Mouse (Mus musculus) spleen, embryonic (tissue): Measurements from ENCODE around the gene Igdcc4.
"Not testable (repeated sequence)": the region's sequence is repeated elsewhere in the genome, so short reads cannot be mapped to it uniquely, and the experiment has no call there.

Experiments used
- CTCF ChIA-PET: fragments of 350-600 bp; sonication (Branson Sonifier 250); formaldehyde crosslinking; loops from one replicate; lab custom pipeline; 2022; lab: Charles Lee

The Igdcc4 gene

DNA sequence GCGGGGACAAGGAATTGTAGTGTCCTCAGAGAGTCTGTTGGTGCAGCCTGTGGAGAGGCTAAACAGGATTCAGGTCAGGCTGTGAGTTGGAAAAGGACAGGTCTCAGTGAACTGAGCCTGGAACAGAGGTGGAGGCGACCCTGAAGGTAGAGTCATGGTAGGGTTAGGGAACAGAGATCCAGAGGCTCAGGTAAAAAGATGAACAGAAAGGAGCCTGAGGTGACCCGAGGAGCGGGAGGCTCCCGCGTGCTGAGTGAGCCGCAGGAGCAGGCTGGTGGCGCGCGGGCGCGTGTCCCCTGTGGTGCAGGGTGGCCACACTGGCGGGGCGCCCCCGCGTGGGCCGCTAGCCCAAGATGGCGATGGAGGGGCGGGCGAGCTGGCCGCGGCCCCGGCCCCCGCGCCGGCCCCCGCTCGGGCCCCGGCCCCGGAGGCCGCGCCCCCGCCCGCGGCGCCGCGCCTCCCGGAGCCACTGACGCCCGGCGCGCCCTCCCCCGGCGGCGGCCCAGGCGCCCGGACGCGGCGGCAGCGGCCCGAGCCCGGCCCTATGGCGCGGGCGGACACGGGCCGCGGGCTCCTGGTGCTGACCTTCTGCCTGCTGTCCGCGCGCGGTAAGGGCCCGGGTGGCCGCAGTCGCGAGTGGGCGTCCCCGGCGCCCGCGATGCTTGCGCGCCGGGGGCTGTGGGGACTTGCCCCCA, at the start of gene Igdcc4:
TSS of gene Igdcc4 (plus strand) at position 496 of the 695 bp plus-strand sequence.
- CTCF ChIA-PET = no interaction called here

DNA sequence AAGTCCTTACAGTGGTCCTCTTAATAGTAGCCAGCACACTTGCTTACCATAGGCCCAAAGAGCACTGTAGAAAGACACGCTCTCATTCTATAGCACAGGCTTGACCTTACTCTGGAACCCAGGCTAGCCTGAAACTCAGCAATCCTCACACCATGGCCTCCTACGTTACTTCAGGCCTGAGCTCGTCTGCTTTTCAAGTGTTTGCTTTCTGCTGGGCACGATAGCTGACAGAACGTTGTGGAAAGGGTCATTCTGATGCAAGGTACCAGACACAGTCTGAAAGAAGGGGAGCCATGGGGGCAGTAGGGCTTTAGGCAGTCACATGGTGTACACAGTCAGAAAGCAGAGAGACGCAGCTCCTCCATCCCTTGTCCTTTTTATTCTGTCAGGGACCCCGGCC, 37.0 kb upstream of the Igdcc4 start:
- CTCF ChIA-PET = no interaction called here

GRCm38 (mm10) chr9:65070587-65070986, 30.7 kb upstream of the Igdcc4 start:
- CTCF ChIA-PET = interaction anchor here (0.5 kb wide), 1 partner anchor 10 kb away, joined by 5 read pairs; no protein-coding TSS in a partner anchor

DNA sequence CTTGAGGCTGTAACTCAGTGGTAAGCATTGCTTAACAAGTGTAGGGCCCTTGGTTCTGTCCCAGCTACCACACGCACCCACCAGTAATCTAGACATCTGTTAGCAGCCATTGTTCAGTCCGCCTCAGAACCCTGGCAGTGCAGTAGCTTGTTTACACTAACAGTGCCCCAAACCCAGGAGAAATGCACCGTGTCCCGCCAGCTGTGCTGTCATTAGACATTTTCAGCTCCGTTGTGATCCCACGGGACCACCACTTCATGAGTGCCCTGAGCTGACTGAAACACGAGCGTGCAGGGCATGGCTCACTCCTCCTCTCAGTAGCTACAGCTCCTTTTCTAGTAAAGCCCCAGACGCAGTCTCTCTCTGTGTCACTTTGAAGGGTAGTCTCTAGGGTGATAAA, 27.7 kb upstream of the Igdcc4 start:
- CTCF ChIA-PET = interaction anchor here (0.5 kb wide), 1 partner anchor 506 kb away, joined by 3 read pairs; the partner anchor contains the start of gene Plekho2

DNA sequence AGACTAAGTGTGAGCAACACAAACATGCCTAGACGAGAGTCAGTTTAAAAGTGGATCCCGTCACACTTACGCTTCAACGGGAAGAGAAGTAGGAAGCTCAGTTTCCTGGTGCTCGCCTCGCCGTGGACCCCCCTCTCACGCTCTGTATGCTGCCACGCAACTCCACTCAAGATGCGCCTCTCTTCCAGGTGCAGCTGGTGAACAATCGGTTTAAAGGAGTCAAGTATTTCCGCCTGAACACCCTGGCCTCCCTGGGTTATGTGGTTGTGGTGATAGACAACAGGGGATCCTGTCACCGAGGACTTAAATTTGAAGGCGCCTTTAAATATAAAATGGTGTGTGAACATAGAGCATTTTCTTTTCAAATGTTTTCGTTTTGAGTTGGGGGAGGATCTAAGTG, 27.0 kb upstream of the Igdcc4 start:
- CTCF ChIA-PET = interaction anchor here (0.5 kb wide), 1 partner anchor 506 kb away, joined by 3 read pairs; the partner anchor contains the start of gene Plekho2

DNA sequence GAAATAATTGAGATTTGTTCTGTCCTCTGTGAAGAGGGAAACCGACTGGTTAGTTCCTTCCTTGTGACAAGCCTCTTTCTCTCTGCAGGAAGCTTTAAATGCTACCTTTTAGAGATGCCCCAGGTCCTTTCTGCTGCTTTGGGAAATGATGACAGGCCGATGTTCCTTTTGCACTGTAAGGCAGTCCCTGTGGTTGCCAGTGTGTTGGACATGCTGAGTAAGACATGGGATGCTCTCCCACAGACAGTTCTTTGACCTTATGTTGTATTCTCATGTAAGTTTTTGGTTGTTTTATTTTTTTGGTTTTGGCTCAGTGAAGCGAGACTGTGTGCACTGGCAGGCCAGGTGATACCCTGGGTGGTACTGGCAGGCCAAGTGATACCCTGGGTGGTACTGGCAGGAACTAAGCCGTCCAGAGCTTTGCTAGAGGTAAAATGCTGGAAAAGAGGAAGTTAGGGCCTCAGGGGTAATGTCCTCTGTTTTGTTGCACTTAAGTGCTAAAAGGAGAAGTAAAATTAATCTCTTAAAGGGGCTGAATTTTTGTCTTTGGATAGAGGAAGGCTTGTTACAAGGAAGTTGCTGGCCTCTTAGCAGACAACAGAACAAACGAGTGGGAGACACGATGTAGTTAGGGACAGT, 26.3 kb upstream of the Igdcc4 start:
- CTCF ChIA-PET = no interaction called here

DNA sequence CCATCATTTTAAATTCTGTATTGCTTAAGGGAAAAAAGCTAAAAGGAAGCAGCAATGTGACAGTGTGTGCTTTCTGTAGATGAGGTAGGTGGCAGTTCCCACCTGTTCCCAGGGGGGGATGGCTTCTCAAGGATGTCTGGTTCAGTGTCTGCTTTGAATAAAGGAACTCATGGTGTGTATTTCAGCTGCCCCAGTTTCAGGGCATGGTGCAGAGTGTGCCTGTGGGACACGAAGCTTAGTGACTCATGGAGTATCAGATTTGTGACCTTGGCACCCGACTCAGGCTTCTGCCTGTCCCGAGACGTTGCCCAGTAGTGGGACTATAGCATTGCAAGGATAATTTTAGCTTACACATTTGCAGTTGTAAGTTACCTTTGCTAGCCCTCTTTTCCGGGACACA, 23.8 kb upstream of the Igdcc4 start:
- CTCF ChIA-PET = no interaction called here

- CTCF ChIA-PET = not testable (repeated sequence)
Measured at GRCm38 (mm10) chr9:65080141-65080540, 21.1 kb upstream of the Igdcc4 start.

- CTCF ChIA-PET = no interaction called here
Measured at GRCm38 (mm10) chr9:65083075-65083765, 18.1 kb upstream of the Igdcc4 start.

DNA sequence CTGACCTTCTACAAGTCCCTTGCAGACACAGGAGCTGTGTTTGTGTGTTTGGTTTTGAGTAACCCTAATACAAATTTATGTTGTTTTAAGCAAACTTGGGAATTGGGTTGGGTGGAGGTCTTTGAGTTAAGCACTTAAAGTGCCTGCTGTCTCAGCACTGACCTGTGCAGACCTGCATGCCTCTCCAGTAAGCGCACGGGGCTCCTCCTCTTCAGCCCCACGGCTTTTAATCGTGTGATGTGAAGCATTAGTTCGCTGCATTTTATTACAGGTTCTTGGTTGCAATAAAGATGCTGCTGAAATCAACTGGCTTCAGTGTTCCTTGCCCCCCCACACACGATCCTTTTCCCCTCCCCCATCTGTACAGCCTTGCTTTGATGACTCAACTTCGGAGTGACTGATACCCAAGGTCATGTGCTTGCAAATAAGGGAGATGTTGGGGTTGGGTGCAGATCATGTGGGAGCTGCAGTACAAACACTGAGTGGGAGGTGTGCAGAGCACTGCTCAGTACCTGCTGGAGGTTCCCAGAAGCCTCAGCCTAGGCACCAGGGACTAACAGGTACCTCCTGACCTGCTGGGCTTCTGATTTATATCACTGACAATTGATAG, 17.0 kb upstream of the Igdcc4 start:
- CTCF ChIA-PET = interaction anchor here (0.5 to 0.7 kb wide), 3 partner anchors 28 to 861 kb away, joined by 3 to 6 read pairs (median 3); no protein-coding TSS in a partner anchor

DNA sequence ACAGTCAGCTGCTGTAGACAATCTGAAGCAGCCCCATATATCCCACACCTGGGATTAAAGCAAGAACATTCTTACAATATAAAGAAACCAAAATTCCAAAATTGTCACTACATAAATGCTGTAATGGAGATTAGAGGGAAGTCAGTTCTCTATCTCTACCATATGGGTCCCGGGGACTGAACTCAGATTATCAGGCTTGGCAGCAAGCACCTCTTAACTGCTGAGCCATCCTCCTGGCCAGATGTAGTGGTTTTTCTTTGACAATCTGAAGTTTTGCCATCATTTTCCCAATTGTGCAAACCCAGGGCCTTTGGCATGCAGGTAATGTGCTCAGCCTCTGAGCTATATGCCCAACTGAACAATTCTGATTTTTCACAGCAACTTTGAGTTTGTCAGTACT, 16.0 kb upstream of the Igdcc4 start:
- CTCF ChIA-PET = no interaction called here

DNA sequence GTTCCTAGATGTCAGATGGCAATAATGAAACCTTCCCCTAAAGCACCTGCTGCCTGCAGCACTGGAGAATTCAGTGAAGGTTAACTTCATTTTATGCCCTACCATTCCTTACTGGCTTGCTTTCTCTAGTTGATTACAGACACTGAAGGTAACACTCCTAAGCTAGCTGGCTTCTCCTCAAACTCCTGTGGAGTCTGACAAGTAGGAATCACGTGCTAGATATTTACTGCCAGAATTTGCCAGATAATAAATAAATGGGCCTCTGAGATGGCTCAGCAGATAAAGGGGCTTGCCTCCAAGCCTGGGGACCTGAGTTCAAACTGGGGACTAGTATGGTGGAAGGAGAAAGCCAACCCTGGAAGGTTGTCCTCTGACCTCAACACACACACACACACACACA, 14.5 kb upstream of the Igdcc4 start:
- CTCF ChIA-PET = interaction anchor here (0.6 to 1.0 kb wide), 2 partner anchors 11 to 56 kb away, joined by 3 to 4 read pairs; no protein-coding TSS in a partner anchor

DNA sequence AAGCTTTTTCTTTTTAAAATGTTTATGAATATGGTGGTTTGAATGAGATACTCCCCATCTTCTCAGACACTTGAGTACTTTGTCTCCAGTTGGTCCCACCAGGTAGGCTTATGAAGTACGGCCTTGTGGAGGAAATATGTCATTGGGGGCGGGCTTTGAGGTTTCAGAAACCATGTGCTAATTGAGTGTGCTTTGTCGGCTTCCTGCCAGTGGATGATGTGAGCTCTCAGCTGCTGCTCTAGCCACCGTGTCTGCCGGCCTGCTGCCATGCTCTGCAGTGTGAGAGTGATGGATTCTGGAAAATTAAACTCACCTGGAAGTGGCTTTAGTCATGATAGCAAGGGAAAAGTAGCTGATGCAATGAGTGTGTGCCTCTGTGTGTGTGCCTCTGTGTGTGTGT, 13.8 kb upstream of the Igdcc4 start:
- CTCF ChIA-PET = interaction anchor here (0.6 to 1.0 kb wide), 2 partner anchors 12 to 56 kb away, joined by 3 to 4 read pairs; no protein-coding TSS in a partner anchor

GRCm38 (mm10) chr9:65094237-65094636, 7.0 kb upstream of the Igdcc4 start:
- CTCF ChIA-PET = no interaction called here

DNA sequence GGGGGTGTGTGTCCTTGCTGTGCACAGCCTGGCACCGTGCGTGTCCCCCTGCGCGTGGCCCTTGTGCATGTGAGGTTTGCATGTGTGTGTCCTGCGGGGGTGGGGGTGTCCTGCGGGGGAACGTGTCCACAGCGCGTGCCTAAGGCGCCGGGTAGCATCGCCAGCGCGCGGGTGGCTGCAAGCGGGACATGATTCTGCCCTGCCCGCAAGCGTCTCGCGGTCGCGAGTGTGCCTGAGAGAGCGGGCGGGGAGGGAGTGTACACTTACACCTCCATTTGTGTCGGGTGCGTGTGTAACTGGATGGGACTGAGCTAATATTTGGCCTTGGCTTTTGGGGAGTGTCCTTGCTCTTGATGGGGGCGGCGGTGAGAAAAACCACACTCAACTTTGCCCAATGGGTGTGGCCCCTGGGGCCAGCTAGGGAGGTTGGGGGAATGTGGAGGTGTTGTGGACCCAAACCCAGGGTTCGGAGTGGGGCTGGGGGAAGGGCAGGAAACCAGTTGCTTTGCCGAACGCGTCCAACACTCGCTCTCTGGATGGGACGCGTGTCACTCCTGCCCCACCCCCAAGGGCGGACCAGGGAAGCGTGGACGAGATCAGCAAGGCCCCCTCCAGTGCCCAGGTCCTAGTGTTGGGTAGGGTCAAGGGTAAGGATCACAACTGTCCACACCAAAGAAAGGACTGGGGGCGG, 545 bp downstream of the Igdcc4 start:
- CTCF ChIA-PET = no interaction called here

GRCm38 (mm10) chr9:65102377-65103172, 1.3 kb downstream of the Igdcc4 start:
- CTCF ChIA-PET = no interaction called here

GRCm38 (mm10) chr9:65103173-65103752, 2.0 kb downstream of the Igdcc4 start:
- CTCF ChIA-PET = no interaction called here

DNA sequence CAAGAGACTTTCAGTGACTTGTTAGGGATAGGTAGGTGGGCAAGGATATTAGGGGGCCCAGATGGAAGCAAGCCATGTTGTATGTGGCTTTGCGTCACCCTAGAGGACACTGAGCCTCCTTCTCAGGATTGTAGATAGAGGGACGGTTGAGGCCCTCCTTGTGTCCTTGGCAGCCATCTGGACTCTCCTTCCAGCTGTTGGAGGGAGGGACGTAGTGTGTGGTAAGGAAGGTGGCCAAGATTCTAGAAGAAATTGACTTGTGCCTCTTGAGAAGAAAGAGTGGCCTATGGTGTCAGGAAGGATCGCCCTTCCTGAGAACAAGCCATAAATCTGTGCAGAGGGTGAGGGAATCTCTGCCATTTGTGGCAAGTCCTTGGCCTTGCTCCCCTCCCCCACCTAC, 5.5 kb downstream of the Igdcc4 start:
- CTCF ChIA-PET = no interaction called here

DNA sequence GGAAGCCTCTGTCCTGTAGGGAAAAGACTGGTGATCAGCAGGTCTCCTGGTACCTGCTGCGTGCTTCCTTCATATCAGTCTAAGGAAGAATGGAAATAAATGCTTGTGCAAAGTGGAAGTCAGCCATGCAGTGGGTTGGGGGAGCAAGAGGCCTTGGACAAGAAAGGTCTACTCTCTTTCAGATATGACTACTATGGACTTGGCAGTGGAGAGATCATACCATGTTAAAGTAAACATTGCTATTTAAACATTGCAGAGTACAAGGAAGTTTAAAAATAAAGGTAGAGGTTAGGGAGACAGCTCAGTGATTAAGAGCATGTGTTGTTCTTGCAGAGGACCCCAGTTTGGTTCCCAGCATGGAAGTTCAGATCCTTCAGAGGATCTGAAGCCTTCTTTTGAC, 6.6 kb downstream of the Igdcc4 start:
- CTCF ChIA-PET = no interaction called here
